Mouse (Mus musculus) heart, adult 2 months (tissue): ENCODE data around the gene Ralgapa1.

ENCODE experiments used
- CTCF ChIP-seq: fragments of 200-600 bp; IDR thresholded peaks from 2 replicates; pipeline ENCODE4 v1.8.1; 2022; ENCODE audit warnings: antibody characterized with exemption, mild to moderate bottlenecking, moderate library complexity
- POLR2A ChIP-seq: fragments of 200-500 bp; IDR thresholded peaks from 2 replicates; pipeline ENCODE4 v1.6.1; 2011; ENCODE audit warnings: mild to moderate bottlenecking, low read depth, low read length, control low read depth; ENCODE audit not compliant: insufficient read depth

- TF ChIP-seq CTCF (no peak), POLR2A (no peak)
These were observed 255.8 kb downstream of the Ralgapa1 start, which contains the start of gene Aldoart2 for GRCm38 (mm10) chr12:55565206-55565605.
